Mouse (Mus musculus) hindbrain, embryonic 12.5 days (tissue): ENCODE measurements at regions not wholly inside any gene's neighbourhood (a gene's known extent, or its start where the extent isn't known, plus 50 kb on each side); places are given as distances from the start of the nearest gene placed in this dataset.

ENCODE experiments used
- ATAC-seq: fragments of 200-750 bp; cut with Nextera tagmentation; 2 replicates; pipeline ENCODE4 v1.8.0; 2017; ENCODE audit warnings: moderate TSS enrichment; ENCODE audit not compliant: low FRiP score
- H3K27ac ChIP-seq: fragments of 300-500 bp; sonication (generic); 2 replicates; pipeline ENCODE4 v1.5.1; 2016; ENCODE audit warnings: mild to moderate bottlenecking
- H3K27me3 ChIP-seq: fragments of 300-500 bp; sonication (generic); 2 replicates; pipeline ENCODE4 v1.6.1; 2016; ENCODE audit warnings: mild to moderate bottlenecking
- H3K36me3 ChIP-seq: fragments of 300-500 bp; sonication (generic); 2 replicates; pipeline ENCODE4 v1.6.1; 2016; ENCODE audit warnings: mild to moderate bottlenecking
- H3K4me1 ChIP-seq: fragments of 300-500 bp; sonication (generic); 2 replicates; pipeline ENCODE4 v1.6.1; 2016
- H3K4me2 ChIP-seq: fragments of 300-500 bp; sonication (generic); replicated peaks from 2 replicates; pipeline ENCODE4 v1.6.1; 2016; ENCODE audit warnings: mild to moderate bottlenecking
- H3K4me3 ChIP-seq: fragments of 300-500 bp; sonication (generic); 2 replicates; pipeline ENCODE4 v1.5.1; 2016; ENCODE audit warnings: mild to moderate bottlenecking
- H3K9ac ChIP-seq: fragments of 300-500 bp; sonication (generic); 2 replicates; pipeline ENCODE4 v1.6.1; 2016; ENCODE audit warnings: mild to moderate bottlenecking, moderate library complexity
- H3K9me3 ChIP-seq: fragments of 300-500 bp; sonication (generic); replicated peaks from 2 replicates; pipeline ENCODE4 v1.6.1; 2016; ENCODE audit warnings: mild to moderate bottlenecking
- WGBS: fragments of 180-500 bp; shearing (Covaris S2); methylation state at CpG from one replicate; pipeline ENCODE4 v1.1.7; 2016; 5-methylcytosine and 5-hydroxymethylcytosine counted together

- WGBS, result 81% methylated on average over 12 of the region's 12 CpGs
- no peak overlapping the region for H3K9ac ChIP-seq
- no peak overlapping the region for H3K4me3 ChIP-seq
- H3K4me2 ChIP-seq, result no peak overlapping the region
- H3K27ac ChIP-seq, result no peak overlapping the region
- H3K36me3 ChIP-seq, result no peaks in the 10 kb centered on the region
- peaks cover 18% of the 10 kb centered on the region for H3K4me1 ChIP-seq
- ATAC-seq, result no peak
- H3K27me3 ChIP-seq, result 0 out of 2 replicates have a peak, but pooled peaks cover 5% of the 10 kb centered on the region
- H3K9me3 ChIP-seq, result no peaks in the 10 kb centered on the region
Measured at GRCm38 (mm10) chr4:153068484-153069033, 414.1 kb downstream of the Ajap1 start.

- Histone ChIP-seq H3K9ac (no peak overlapping the region), H3K9me3 (no peaks in the 10 kb centered on the region), H3K27ac (peak overlapping the region; percentile 41; the same call in 1 of the 2 replicates), H3K4me1 (peaks cover 12% of the 10 kb centered on the region), H3K4me3 (no peak overlapping the region), H3K27me3 (no peaks in the 10 kb centered on the region), H3K36me3 (no peaks in the 10 kb centered on the region), H3K4me2 (no peak overlapping the region)
- WGBS, result 65% methylated on average over 14 of the region's 14 CpGs
- ATAC-seq, result no peak
Measured at GRCm38 (mm10) chr4:153064021-153064605, 418.5 kb downstream of the Ajap1 start.

GRCm38 (mm10) chr4:153063402-153063801 is 419.2 kb downstream of the Ajap1 start:
- Histone ChIP-seq H3K9ac (no peak overlapping the region), H3K4me1 (peaks cover 12% of the 10 kb centered on the region), H3K4me3 (no peak overlapping the region), H3K4me2 (0 out of 2 replicates have a peak overlapping the region, but pooled peaks have one; percentile 11), H3K27me3 (no peaks in the 10 kb centered on the region), H3K9me3 (no peaks in the 10 kb centered on the region), H3K36me3 (no peaks in the 10 kb centered on the region), H3K27ac (peak overlapping the region; percentile 41; the same call in 1 of the 2 replicates)
- peak; percentile 64; the same call in 1 of the 2 replicates for ATAC-seq
- 47% methylated on average over 9 of the region's 9 CpGs for WGBS

- 74% methylated on average over 12 of the region's 12 CpGs for WGBS
- peaks cover 5% of the 10 kb centered on the region for H3K4me1 ChIP-seq
- no peak for ATAC-seq
- no peak overlapping the region for H3K9ac ChIP-seq
- no peak overlapping the region for H3K4me3 ChIP-seq
- H3K27me3 ChIP-seq, result no peaks in the 10 kb centered on the region
- H3K27ac ChIP-seq, result no peak overlapping the region
- no peaks in the 10 kb centered on the region for H3K36me3 ChIP-seq
- H3K9me3 ChIP-seq, result no peaks in the 10 kb centered on the region
- no peak overlapping the region for H3K4me2 ChIP-seq
Measured at GRCm38 (mm10) chr4:153058152-153058551, 424.5 kb downstream of the Ajap1 start.

GRCm38 (mm10) chr4:153023711-153024110 is 458.9 kb downstream of the Ajap1 start:
- Histone ChIP-seq H3K36me3 (no peaks in the 10 kb centered on the region), H3K27ac (no peak overlapping the region), H3K9ac (no peak overlapping the region), H3K4me2 (no peak overlapping the region), H3K27me3 (peaks cover 2% of the 10 kb centered on the region; the same call in 1 of the 2 replicates), H3K9me3 (no peaks in the 10 kb centered on the region), H3K4me3 (no peak overlapping the region), H3K4me1 (peaks cover 7% of the 10 kb centered on the region; the same call in 1 of the 2 replicates)
- ATAC-seq, result no peak

- no peak for ATAC-seq
- H3K36me3 ChIP-seq, result no peaks in the 10 kb centered on the region
- H3K27me3 ChIP-seq, result no peaks in the 10 kb centered on the region
- peaks cover 14% of the 10 kb centered on the region; the same call in 1 of the 2 replicates for H3K4me1 ChIP-seq
- H3K9ac ChIP-seq, result no peak overlapping the region
- WGBS, result 78% methylated on average over 10 of the region's 10 CpGs
- no peaks in the 10 kb centered on the region for H3K9me3 ChIP-seq
- no peak overlapping the region for H3K4me3 ChIP-seq
- H3K4me2 ChIP-seq, result no peak overlapping the region
- H3K27ac ChIP-seq, result no peak overlapping the region
Measured at GRCm38 (mm10) chr4:153019211-153019610, 463.4 kb downstream of the Ajap1 start.

- Histone ChIP-seq H3K4me2 (0 out of 2 replicates have a peak overlapping the region, but pooled peaks have one; percentile 6), H3K27ac (0 out of 2 replicates have a peak overlapping the region, but pooled peaks have one; percentile 5), H3K9me3 (no peaks in the 10 kb centered on the region), H3K4me3 (no peak overlapping the region), H3K9ac (no peak overlapping the region), H3K4me1 (peaks cover 14% of the 10 kb centered on the region; the same call in 1 of the 2 replicates), H3K27me3 (no peaks in the 10 kb centered on the region), H3K36me3 (no peaks in the 10 kb centered on the region)
- WGBS, result 56% methylated on average over 28 of the region's 28 CpGs
- ATAC-seq, result 0 out of 2 replicates have a peak, but pooled peaks have one; percentile 2
Measured at GRCm38 (mm10) chr4:153018138-153018921, 464.3 kb downstream of the Ajap1 start.

- Histone ChIP-seq H3K36me3 (no peaks in the 10 kb centered on the region), H3K27me3 (no peaks in the 10 kb centered on the region), H3K4me3 (no peak overlapping the region), H3K4me1 (peaks cover 14% of the 10 kb centered on the region; the same call in 1 of the 2 replicates), H3K9ac (no peak overlapping the region), H3K27ac (no peak overlapping the region), H3K4me2 (no peak overlapping the region), H3K9me3 (no peaks in the 10 kb centered on the region)
- 0 out of 2 replicates have a peak, but pooled peaks have one; percentile 29 for ATAC-seq
- WGBS, result 77% methylated on average over 2 of the region's 2 CpGs
Measured at GRCm38 (mm10) chr4:153017816-153018137, 464.8 kb downstream of the Ajap1 start.

- Histone ChIP-seq H3K9me3 (no peaks in the 10 kb centered on the region), H3K27me3 (no peaks in the 10 kb centered on the region), H3K36me3 (no peaks in the 10 kb centered on the region), H3K4me2 (no peak overlapping the region), H3K4me1 (peaks cover 12% of the 10 kb centered on the region), H3K4me3 (no peak overlapping the region), H3K27ac (no peak overlapping the region), H3K9ac (no peak overlapping the region)
- 85% methylated on average over 3 of the region's 3 CpGs for WGBS
- ATAC-seq, result no peak
Measured at GRCm38 (mm10) chr4:153003338-153003737, 479.3 kb downstream of the Ajap1 start.

- 81% methylated on average over 4 of the region's 4 CpGs for WGBS
Measured at GRCm38 (mm10) chr4:153002516-153002915, 480.1 kb downstream of the Ajap1 start.

GRCm38 (mm10) chr4:153001761-153002160 is 480.9 kb downstream of the Ajap1 start:
- H3K4me3 ChIP-seq, result no peak overlapping the region
- H3K4me1 ChIP-seq, result peaks cover 12% of the 10 kb centered on the region
- whole genome bisulfite sequencing, result 90% methylated on average over 6 of the region's 6 CpGs

More at GRCm38 (mm10) chr4:153002516-153002915, 480.1 kb downstream of the Ajap1 start:
- Histone ChIP-seq H3K9ac (no peak overlapping the region), H3K4me2 (no peak overlapping the region), H3K4me3 (no peak overlapping the region), H3K27me3 (no peaks in the 10 kb centered on the region), H3K9me3 (no peaks in the 10 kb centered on the region), H3K36me3 (no peaks in the 10 kb centered on the region), H3K4me1 (peaks cover 12% of the 10 kb centered on the region), H3K27ac (no peak overlapping the region)
- ATAC-seq, result no peak

GRCm38 (mm10) chr4:152999526-152999925 is 483.1 kb downstream of the Ajap1 start:
- WGBS, result 43% methylated on average over 18 of the region's 18 CpGs
- H3K4me2 ChIP-seq, result 0 out of 2 replicates have a peak overlapping the region, but pooled peaks have one; percentile 19
- no peak overlapping the region for H3K9ac ChIP-seq
- H3K4me3 ChIP-seq, result no peak overlapping the region
- no peaks in the 10 kb centered on the region for H3K9me3 ChIP-seq
- no peaks in the 10 kb centered on the region for H3K27me3 ChIP-seq
- no peaks in the 10 kb centered on the region for H3K36me3 ChIP-seq
- H3K4me1 ChIP-seq, result peaks cover 16% of the 10 kb centered on the region
- no peak; the same call in 1 of the 2 replicates for ATAC-seq
- no peak overlapping the region for H3K27ac ChIP-seq

More at GRCm38 (mm10) chr4:153001761-153002160, 480.9 kb downstream of the Ajap1 start:
- ATAC-seq, result no peak
- H3K9ac ChIP-seq, result no peak overlapping the region
- H3K36me3 ChIP-seq, result no peaks in the 10 kb centered on the region
- no peaks in the 10 kb centered on the region for H3K27me3 ChIP-seq
- H3K27ac ChIP-seq, result no peak overlapping the region
- H3K4me2 ChIP-seq, result no peak overlapping the region
- H3K9me3 ChIP-seq, result no peaks in the 10 kb centered on the region
